Mouse (Mus musculus) inflammation-experienced regulatory T-cells, adult 6 months (primary cell): Measurements from ENCODE around the gene Slc25a19. TPM values are rescaled to one million over a fixed set of nuclear protein-coding genes. Genes with fewer than 3 reads are reported as not detected.

Experiments
- ATAC-seq: one replicate; pipeline ENCODE4 v1.8.0; 2017
- polyA plus RNA-seq, 3 experiments: library from polyadenylated mRNA; unstranded; fragments of 100-300 nt; shearing (Covaris generic); gene quantifications; one replicate each; pipeline ENCODE4 v1.2.1; 2017

Slc25a19 gene
- polyA plus RNA-seq, 3 experiments from 2014 or later: 69.3 to 87.8 (median 80.1) TPM

GRCm38 (mm10) chr11:115618001-115618400 lies 10.1 kb downstream of the Slc25a19 start:
- no peak for ATAC-seq

DNA sequence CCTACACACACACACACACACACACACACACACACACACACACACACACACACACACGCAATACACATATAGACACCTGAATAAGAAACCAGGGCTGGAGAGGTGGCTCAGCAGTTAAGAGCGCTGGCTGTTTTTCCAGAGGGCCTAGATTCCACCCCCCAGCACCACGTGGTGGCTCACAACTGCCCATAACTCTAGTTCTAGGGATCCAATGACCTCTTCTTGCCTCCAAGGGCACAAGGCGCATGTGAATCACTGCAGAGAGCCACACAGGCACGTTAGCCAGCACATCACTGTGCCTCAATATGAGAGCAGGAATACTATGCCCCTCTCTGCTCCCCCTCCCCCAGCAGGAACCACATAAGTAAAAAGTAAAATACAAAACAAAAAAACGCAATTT lies 11.2 kb downstream of the Slc25a19 start:
- no peak for ATAC-seq

- ATAC-seq: no peak
Observed at GRCm38 (mm10) chr11:115616371-115616770, 11.7 kb downstream of the Slc25a19 start.

DNA sequence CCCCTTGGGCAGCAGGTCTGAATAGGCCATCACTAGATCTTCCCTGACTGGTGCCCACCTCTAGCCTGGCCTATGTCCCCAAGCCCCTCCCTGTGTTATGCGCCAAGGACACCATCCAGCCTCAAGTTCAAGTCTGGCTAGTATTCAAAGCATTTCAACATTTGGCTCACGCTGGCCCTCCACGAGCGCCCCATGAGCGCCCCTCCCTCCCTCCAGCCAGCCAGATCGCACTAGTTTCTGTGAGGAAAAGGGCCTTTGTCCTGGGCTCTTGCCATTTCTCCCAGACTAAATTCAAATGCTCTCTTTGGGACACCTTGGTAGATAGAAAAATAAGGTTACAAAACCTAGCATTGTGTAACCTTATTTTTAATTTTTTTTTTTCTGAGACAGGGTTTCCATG lies 12.2 kb downstream of the Slc25a19 start:
- ATAC-seq: no peak

GRCm38 (mm10) chr11:115615108-115615825 lies 12.8 kb downstream of the Slc25a19 start:
- ATAC-seq: no peak

- ATAC-seq: no peak
Observed at GRCm38 (mm10) chr11:115614346-115615107, 13.6 kb downstream of the Slc25a19 start.

GRCm38 (mm10) chr11:115613138-115613945 lies 14.8 kb downstream of the Slc25a19 start:
- peak; percentile 62 for ATAC-seq

- peak; percentile 79 for ATAC-seq
Observed at GRCm38 (mm10) chr11:115612410-115613137, 15.5 kb downstream of the Slc25a19 start, which contains the start of gene Mif4gd. Mif4gd (minus strand) TSS chr11:115612969.

GRCm38 (mm10) chr11:115612059-115612409 lies 16.1 kb downstream of the Slc25a19 start:
- ATAC-seq: no peak

- ATAC-seq: no peak
Observed at GRCm38 (mm10) chr11:115611173-115611572, 16.9 kb downstream of the Slc25a19 start.

GRCm38 (mm10) chr11:115609576-115609975 lies 18.5 kb downstream of the Slc25a19 start:
- ATAC-seq: no peak

GRCm38 (mm10) chr11:115608421-115609399 lies 19.4 kb downstream of the Slc25a19 start:
- ATAC-seq: no peak

DNA sequence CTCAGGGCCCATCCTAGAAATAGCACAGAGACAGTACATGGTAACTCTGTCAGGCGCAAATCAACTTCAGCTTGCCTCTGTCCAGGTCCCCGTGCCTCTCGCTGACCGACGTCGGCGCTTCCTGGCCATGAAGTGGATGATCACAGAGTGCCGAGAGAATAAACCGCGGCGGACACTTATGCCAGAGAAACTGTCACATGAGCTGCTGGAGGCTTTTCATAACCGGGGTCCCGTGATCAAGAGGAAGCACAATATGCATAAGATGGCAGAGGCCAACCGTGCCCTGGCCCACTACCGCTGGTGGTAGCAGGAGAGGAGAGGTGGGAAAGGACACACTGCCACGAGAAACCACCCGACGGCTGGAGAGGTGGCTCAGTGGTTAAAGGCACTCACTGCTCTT lies 21.4 kb downstream of the Slc25a19 start:
- no peak for ATAC-seq

DNA sequence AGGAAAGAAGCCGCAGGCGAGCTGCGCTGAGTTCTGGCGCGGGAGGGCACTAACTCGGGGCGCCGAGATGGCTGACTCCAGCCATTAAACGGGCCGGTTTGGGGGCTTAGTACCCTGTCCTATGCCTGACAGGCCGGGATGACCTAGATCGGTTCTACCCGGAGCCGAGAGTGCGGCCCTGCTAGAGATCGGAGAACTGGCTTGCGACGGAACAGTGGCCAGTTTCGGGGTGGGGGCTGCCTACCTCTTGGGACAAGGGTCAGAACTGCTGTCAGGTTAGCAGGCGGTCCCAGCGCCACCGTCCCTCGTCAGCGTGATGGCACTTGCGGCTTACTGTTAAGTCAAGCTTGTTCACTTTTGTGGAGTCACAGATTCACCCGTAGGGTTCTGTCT lies 23.8 kb downstream of the Slc25a19 start:
- no peak for ATAC-seq

DNA sequence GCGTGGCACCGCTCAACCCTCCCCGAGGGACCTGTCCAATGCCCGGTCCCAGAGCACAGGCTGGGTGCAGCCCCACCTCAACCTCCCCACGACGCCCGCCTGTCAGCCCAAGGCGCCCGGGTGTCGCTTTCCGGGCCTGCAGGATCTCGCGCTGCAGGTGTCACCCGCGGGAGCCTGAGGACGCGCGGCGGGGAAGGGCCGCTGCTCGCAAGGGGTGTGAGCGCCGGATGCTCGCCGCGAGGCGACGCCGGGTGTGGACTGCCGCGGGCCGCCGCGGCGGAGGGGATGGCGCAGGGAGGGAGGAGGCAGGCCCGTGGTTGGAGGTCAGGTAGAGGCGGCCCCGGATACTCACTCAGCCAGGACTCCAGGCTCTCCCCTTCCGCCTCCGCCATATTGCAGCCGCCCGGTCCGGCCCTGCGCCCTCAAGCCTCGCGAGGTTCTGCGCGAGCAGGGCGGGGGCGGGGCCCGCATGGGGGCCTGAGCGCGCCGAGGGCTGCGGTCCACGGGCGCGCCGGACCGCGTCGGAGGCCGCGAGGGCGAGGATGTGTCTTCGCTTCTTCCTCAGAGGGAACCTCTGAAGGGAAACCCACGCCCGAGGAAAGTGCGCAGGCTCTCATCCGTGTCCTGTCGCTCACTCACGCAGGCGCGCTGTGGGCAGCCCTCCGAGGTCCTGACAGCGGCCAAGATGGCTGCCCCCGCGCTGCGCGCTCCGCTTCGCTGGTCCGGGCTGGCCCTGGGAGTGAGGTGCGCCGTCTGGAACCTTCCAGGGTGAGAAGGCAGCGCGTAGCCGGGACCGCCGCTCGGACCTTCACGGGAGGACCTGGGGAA lies 24.4 kb downstream of the Slc25a19 start, which contains the start of the genes Mrps7 and Gga3:
Gene Mrps7, plus strand, starts transcription at position 450 of the 828 bp plus-strand sequence.
Gene Gga3, minus strand, starts transcription at position 576 of the 828 bp plus-strand sequence.
- peak; percentile 91 for ATAC-seq

- ATAC-seq: no peak
Observed at GRCm38 (mm10) chr11:115603128-115603475, 25.0 kb downstream of the Slc25a19 start.

- no peak for ATAC-seq
Observed at GRCm38 (mm10) chr11:115601174-115601573, 26.9 kb downstream of the Slc25a19 start.

DNA sequence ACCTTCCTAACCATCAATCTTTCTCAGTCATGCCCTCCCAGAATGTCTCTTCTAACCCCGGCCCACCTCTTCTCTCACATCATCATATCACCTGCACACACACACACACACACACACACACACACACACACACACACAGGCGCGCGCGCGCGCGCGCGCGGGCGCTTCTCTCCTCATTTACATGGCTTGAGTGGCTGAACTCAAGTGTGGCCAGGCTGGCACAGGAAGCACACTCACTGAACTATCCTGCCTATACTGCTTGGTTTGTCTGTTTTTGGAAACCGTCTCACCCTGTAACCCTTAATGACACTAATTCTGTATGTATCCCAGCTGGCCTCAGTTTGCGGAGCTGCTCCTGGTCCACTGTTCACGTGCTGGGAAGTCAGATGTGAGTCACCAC lies 27.4 kb downstream of the Slc25a19 start:
- no peak for ATAC-seq

- no peak for ATAC-seq
Observed at GRCm38 (mm10) chr11:115599722-115600121, 28.4 kb downstream of the Slc25a19 start.

DNA sequence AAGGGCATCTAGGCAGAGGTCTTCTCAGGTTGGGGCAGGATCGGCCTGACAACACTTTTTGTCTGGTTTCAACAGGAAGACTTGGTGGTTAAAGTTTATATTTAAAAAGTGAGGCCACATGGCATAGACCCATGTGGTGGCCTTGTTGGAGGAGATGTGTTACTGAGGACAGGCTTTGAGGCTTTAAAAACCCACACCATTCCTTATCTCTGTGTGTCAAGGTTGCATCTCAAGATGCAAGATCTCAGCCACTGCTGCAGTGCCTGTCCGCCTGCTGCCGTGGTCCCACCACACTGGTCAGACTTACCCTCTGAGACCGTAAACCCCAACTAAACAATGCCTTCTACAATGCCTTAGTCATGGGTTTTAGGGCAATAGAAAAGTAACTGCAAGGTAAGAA lies 29.8 kb downstream of the Slc25a19 start:
- no peak for ATAC-seq
